Mouse (Mus musculus) G1E (cell line): ENCODE data around the gene Mknk2.

Experiments
- CTCF ChIP-seq: IDR thresholded peaks from 2 replicates; pipeline ENCODE4 v1.5.1; 2012; ENCODE audit warnings: low read depth, low read length, inconsistent platforms, mixed read lengths
- GATA1 ChIP-seq: IDR thresholded peaks from 2 replicates; pipeline ENCODE4 v1.6.1; 2012; ENCODE audit warnings: borderline replicate concordance, low read length, inconsistent platforms, mixed read lengths
- POLR2AphosphoS5 ChIP-seq: IDR thresholded peaks from 2 replicates; pipeline ENCODE4 v1.6.1; 2012; ENCODE audit warnings: low read depth, low read length, inconsistent platforms; ENCODE audit not compliant: insufficient replicate concordance

DNA sequence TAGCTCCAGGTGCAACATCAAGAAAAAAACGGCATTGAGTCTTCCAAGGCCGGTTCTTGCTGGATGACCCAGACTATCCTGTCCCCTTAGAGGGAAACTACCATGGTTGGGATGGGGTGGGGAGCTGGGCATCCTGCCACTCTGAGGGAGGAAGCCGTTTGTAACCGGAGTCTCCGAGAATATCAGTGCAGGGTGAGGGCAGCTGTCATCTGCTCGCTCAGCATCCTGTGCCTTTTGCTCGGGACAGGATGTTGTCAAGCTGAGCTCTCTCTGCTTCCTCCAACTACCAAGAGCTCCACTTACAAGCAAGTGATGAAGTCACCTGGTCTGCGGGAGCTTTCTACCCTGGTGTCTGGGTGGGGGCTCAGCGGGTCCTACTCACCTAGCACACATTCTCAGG, 59.7 kb downstream of the Mknk2 start:
- no peak for TF ChIP-seq GATA1
- no peak for TF ChIP-seq CTCF
- no peak for TF ChIP-seq POLR2AphosphoS5
